Mouse (Mus musculus) liver, adult 2 months (tissue): ENCODE measurements around the gene Col4a2. TPM values are rescaled to one million over a fixed set of nuclear protein-coding genes. Genes with fewer than 3 reads are reported as not detected.

Experiments
- DNase-seq: peaks from one replicate; pipeline ENCODE4 v3.0.0-alpha.2; 2011; ENCODE audit warnings: low read depth, low spot score; ENCODE audit errors: extremely low read depth
- H3K27ac ChIP-seq: fragments of 200-500 bp; replicated peaks from 2 replicates; pipeline ENCODE4 v1.5.1; 2012; ENCODE audit warnings: low read depth, mild to moderate bottlenecking, control low read depth, inconsistent platforms, low read length; ENCODE audit not compliant: insufficient read depth
- H3K27me3 ChIP-seq: fragments of 200-500 bp; 2 replicates; pipeline ENCODE4 v1.6.1; 2012; ENCODE audit warnings: mild to moderate bottlenecking, moderate library complexity, low read length, inconsistent platforms; ENCODE audit not compliant: control insufficient read depth, insufficient read depth
- H3K36me3 ChIP-seq: fragments of 200-500 bp; 2 replicates; pipeline ENCODE4 v1.6.1; 2012; ENCODE audit warnings: low read length, inconsistent platforms; ENCODE audit not compliant: control insufficient read depth, insufficient read depth
- H3K4me1 ChIP-seq: fragments of 200-500 bp; 2 replicates; pipeline ENCODE4 v1.6.1; 2011; ENCODE audit warnings: low read length; ENCODE audit not compliant: control insufficient read depth, insufficient read depth
- H3K4me3 ChIP-seq: fragments of 200-500 bp; 2 replicates; pipeline ENCODE4 v1.5.1; 2011; ENCODE audit warnings: low read depth, mild to moderate bottlenecking, control low read depth, low read length, moderate library complexity; ENCODE audit not compliant: insufficient read depth
- H3K79me2 ChIP-seq: fragments of 200-500 bp; 2 replicates; pipeline ENCODE4 v1.6.1; 2012; ENCODE audit warnings: inconsistent platforms, mild to moderate bottlenecking, low read length, moderate library complexity; ENCODE audit not compliant: control insufficient read depth, insufficient read depth
- H3K9ac ChIP-seq: fragments of 200-500 bp; 2 replicates; pipeline ENCODE4 v1.6.1; 2012; ENCODE audit warnings: low read depth, mild to moderate bottlenecking, control low read depth, inconsistent platforms, low read length
- CTCF ChIP-seq: fragments of 200-500 bp; IDR thresholded peaks from 2 replicates; pipeline ENCODE4 v1.5.1; 2011; ENCODE audit warnings: low read depth, low read length, control low read depth
- POLR2A ChIP-seq: fragments of 200-500 bp; IDR thresholded peaks from 2 replicates; pipeline ENCODE4 v1.6.1; 2011; ENCODE audit warnings: low read length, control low read depth; ENCODE audit not compliant: insufficient read depth; ENCODE audit errors: extremely low read depth
- WGBS: fragments of 180-500 bp; shearing (Covaris S2); methylation state at CpG from one replicate; pipeline ENCODE4 v1.1.7; 2018; 5-methylcytosine and 5-hydroxymethylcytosine counted together
- polyA plus RNA-seq: library from polyadenylated mRNA; depleted of rRNA; stranded (reverse); fragments of >200 nt; gene quantifications from 2 replicates; pipeline ENCODE4 v1.2.3, GENCODE M21; 2012
- total RNA-seq: library from RNA; depleted of rRNA; stranded (reverse); fragments of >200 nt; gene quantifications from 2 replicates; pipeline ENCODE4 v1.2.3, GENCODE M21; 2014

The Col4a2 gene
- total and polyA plus RNA-seq, 2 experiments = 7.7 to 8.0 TPM

- Histone ChIP-seq H3K27me3 (no peaks in the 10 kb centered on the region), H3K27ac (peak overlapping the region; percentile 76), H3K4me1 (peaks cover 29% of the 10 kb centered on the region), H3K4me3 (peak overlapping the region; percentile 79), H3K79me2 (peaks cover 25% of the 10 kb centered on the region), H3K36me3 (no peaks in the 10 kb centered on the region), H3K9ac (peak overlapping the region; percentile 65)
- DNase-seq = peak; percentile 68
- TF ChIP-seq CTCF = no peak
- no peak for TF ChIP-seq POLR2A
- 7% methylated on average over 24 of the region's 24 CpGs for WGBS
Observed at GRCm38 (mm10) chr8:11476338-11477177, 164.0 kb downstream of the Col4a2 start.

- Histone ChIP-seq H3K36me3 (no peaks in the 10 kb centered on the region), H3K4me1 (peaks cover 31% of the 10 kb centered on the region), H3K27ac (peak overlapping the region; percentile 76), H3K79me2 (peaks cover 25% of the 10 kb centered on the region), H3K9ac (peak overlapping the region; percentile 65), H3K27me3 (no peaks in the 10 kb centered on the region), H3K4me3 (peak overlapping the region; percentile 79)
- no peak for DNase-seq
- 4% methylated on average over 9 of the region's 9 CpGs for WGBS
- TF ChIP-seq POLR2A (no peak), CTCF (no peak)
Observed at GRCm38 (mm10) chr8:11477178-11477553, 164.6 kb downstream of the Col4a2 start.

GRCm38 (mm10) chr8:11477811-11478761 is 165.5 kb downstream of the Col4a2 start, which contains the start of gene Rab20:
Gene Rab20 (minus strand): TSS chr8:11478710.
- under 1% methylated on average over 68 of the region's 69 CpGs for WGBS
- H3K9ac ChIP-seq = peak within 1 kb of the TSS; percentile 83
- peaks cover 25% of the 10 kb centered on the region for H3K79me2 ChIP-seq
- peaks cover 29% of the 10 kb centered on the region for H3K4me1 ChIP-seq
- DNase-seq = peak; percentile 87
- H3K27ac ChIP-seq = peak within 1 kb of the TSS; percentile 76
- TF ChIP-seq CTCF = no peak
- TF ChIP-seq POLR2A = peak; percentile 56; the same call in 1 of the 2 replicates
- H3K36me3 ChIP-seq = no peaks in the 10 kb centered on the region
- peak within 1 kb of the TSS; percentile 79 for H3K4me3 ChIP-seq
- H3K27me3 ChIP-seq = no peaks in the 10 kb centered on the region

- no peaks in the 10 kb centered on the region for H3K36me3 ChIP-seq
- peak overlapping the region; percentile 32 for H3K27ac ChIP-seq
- DNase-seq = peak; percentile 52
- WGBS = 11% methylated on average over 23 of the region's 23 CpGs
- TF ChIP-seq CTCF (no peak), POLR2A (no peak)
- H3K27me3 ChIP-seq = no peaks in the 10 kb centered on the region
- peaks cover 23% of the 10 kb centered on the region for H3K79me2 ChIP-seq
- H3K4me3 ChIP-seq = peak overlapping the region; percentile 79
- peak overlapping the region; percentile 69 for H3K9ac ChIP-seq
- peaks cover 21% of the 10 kb centered on the region for H3K4me1 ChIP-seq
Observed at GRCm38 (mm10) chr8:11478807-11479527, 166.4 kb downstream of the Col4a2 start.

GRCm38 (mm10) chr8:11479591-11479990 is 167.0 kb downstream of the Col4a2 start:
- no peak for DNase-seq
- H3K79me2 ChIP-seq = peaks cover 20% of the 10 kb centered on the region
- peaks cover 19% of the 10 kb centered on the region for H3K4me1 ChIP-seq
- no peaks in the 10 kb centered on the region for H3K36me3 ChIP-seq
- 82% methylated on average over 14 of the region's 14 CpGs for WGBS
- no peak overlapping the region for H3K27ac ChIP-seq
- TF ChIP-seq CTCF (no peak), POLR2A (no peak)
- H3K27me3 ChIP-seq = no peaks in the 10 kb centered on the region
- H3K4me3 ChIP-seq = no peak overlapping the region
- no peak overlapping the region for H3K9ac ChIP-seq
